Mouse (Mus musculus): ENCODE results near the gene Tnfaip3. TPM values are rescaled to one million over a fixed set of nuclear protein-coding genes. Genes with fewer than 3 reads are reported as not detected.

Gene Tnfaip3
- total RNA-seq, 2 experiments from 2014 or later: 4.9 to 5.2 TPM

GRCm38 (mm10) chr10:18985516-18985915 is 29.9 kb downstream of the Tnfaip3 start:
- intact Hi-C loops (cut with DNase I): no loop called here
- no peak for DNase-seq (ENCODE audit: low spot score in 2 of 2)

- intact Hi-C loops (cut with DNase I): no loop called here
- DNase-seq (ENCODE audit: low spot score in 2 of 2): no peak
Observed at GRCm38 (mm10) chr10:18983514-18983913, 31.9 kb downstream of the Tnfaip3 start.

- no peak for DNase-seq (ENCODE audit: low spot score in 2 of 2)
- intact Hi-C loops (cut with DNase I): no loop called here
Observed at GRCm38 (mm10) chr10:18974486-18974885, 41.0 kb downstream of the Tnfaip3 start.

- intact Hi-C loops (cut with DNase I): no loop called here
Observed at GRCm38 (mm10) chr10:18966893-18967292, 48.6 kb downstream of the Tnfaip3 start.

GRCm38 (mm10) chr10:18965601-18966000 is 49.9 kb downstream of the Tnfaip3 start:
- DNase-seq (ENCODE audit: low spot score in 2 of 2): no peak
- intact Hi-C loops (cut with DNase I): no loop called here

More at GRCm38 (mm10) chr10:18966893-18967292, 48.6 kb downstream of the Tnfaip3 start:
- DNase-seq (ENCODE audit: low spot score in 2 of 2): no peak

GRCm38 (mm10) chr10:18964856-18965255 is 50.6 kb downstream of the Tnfaip3 start:
- intact Hi-C loops (cut with DNase I): no loop called here
- no peak for DNase-seq (ENCODE audit: low spot score in 2 of 2)

- no peak for DNase-seq (ENCODE audit: low spot score in 2 of 2)
- intact Hi-C loops (cut with DNase I): no loop called here
Observed at GRCm38 (mm10) chr10:18959777-18960492, 55.5 kb downstream of the Tnfaip3 start.

- intact Hi-C loops (cut with DNase I): loop anchor here (2.0 to 5.0 kb wide), 2 partner anchors 139 to 233 kb away; no protein-coding TSS in a partner anchor
- DNase-seq (ENCODE audit: low spot score in 2 of 2): no peak
Observed at GRCm38 (mm10) chr10:18953706-18954071, 61.8 kb downstream of the Tnfaip3 start.

GRCm38 (mm10) chr10:18953011-18953705 is 62.3 kb downstream of the Tnfaip3 start:
- DNase-seq (ENCODE audit: low spot score in 2 of 2): no peak
- intact Hi-C loops (cut with DNase I): loop anchor here (2.0 to 5.0 kb wide), 2 partner anchors 139 to 234 kb away; no protein-coding TSS in a partner anchor

Other genes starting within 250 kb of the Tnfaip3 start
- gene Gm4922, start 228.9 kb downstream of the Tnfaip3 start, total RNA-seq (2021): not detected
- 1 to 10 TPM; 4.4 to 4.6 TPM for gene Perp, start 170.6 kb downstream of the Tnfaip3 start, total RNA-seq (2021)